Mouse (Mus musculus) left cerebral cortex, postnatal 14 days (tissue): ENCODE data around the gene Gstt1. TPM values are rescaled to one million over a fixed set of nuclear protein-coding genes. Genes with fewer than 3 reads are reported as not detected.

ENCODE experiments used
- DNase-seq, 2 experiments: peaks; one replicate each; pipeline ENCODE4 v3.0.0; 2021 to 2022; ENCODE audit warnings: low spot score in 2 of 2, mixed read lengths in 1 of 2
- intact Hi-C: fragments of 180-260 bp; cut with DNase I; formaldehyde crosslinking; loops from one replicate; pipeline ENCODE4 v1.15.1; 2025
- total RNA-seq, 2 experiments: library from RNA; stranded (reverse); gene quantifications; 2 replicates each; pipeline ENCODE4 v1.2.3; 2021

Gene Gstt1
- total RNA-seq, 2 experiments from 2014 or later: 3.0 to 4.7 TPM

DNA sequence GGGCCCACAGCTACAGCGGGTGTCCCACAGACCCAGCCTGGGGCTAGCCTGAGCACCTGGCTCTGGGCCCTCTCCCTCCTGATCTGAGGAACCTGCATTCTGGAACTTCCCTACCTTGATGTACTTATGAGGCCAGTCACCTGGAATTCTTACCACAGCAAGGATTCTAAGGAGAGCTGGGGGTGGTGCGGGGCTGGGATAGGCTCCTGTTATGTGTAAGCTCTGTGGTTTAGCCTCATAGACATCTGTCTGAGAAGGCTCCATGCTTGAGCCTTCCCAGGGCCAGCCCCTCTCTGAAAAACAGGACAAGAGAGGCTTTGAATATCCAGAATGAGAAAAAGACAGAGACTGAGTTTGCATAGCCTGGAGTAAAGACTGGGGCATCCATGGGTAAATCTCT, 24.1 kb upstream of the Gstt1 start, which contains the start of gene Gstt4:
Gene Gstt4 (minus strand): TSS at position 101 of the 400 bp plus-strand sequence.
- intact Hi-C loops: no loop called here
- DNase-seq: no peak

DNA sequence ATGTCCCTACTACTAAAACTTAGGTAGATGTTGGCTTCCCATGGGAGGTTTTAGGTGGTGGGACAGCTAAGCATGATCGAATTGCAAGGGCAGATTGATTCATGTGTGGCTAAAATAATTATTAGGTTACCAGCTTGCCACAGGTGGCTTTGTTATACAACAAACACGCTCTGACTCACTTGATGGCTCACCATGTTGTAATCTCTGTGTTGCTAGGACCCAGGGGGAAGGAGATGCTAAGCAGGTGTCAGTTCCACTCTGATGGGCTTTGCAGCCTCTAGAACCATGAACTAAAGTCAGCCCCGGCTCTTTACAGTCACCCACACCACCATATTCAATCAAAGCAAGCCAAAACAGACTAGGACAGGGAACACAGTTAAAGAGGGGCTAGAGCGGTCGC, 21.5 kb upstream of the Gstt1 start:
- intact Hi-C loops: no loop called here
- DNase-seq: no peak

DNA sequence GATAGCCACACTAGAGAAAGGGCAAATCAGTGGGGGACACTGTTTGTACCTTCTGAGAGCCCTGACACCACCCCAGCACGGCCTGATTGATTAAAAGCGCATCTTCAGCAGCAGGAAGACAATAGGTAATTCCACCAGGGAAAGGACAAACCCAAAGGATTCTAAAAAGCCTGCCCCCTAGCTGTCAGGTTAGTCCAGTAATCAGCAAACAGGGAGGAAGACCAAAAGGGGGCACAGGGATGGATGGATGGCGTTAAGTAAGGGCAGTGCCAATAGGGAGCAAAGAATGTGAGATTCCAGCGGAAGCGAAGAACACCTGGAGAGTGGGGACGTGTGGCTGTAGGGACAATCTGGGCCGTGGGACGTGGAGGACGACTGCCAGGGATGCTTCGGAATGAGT, 20.3 kb upstream of the Gstt1 start:
- no peak for DNase-seq
- intact Hi-C loops: no loop called here

DNA sequence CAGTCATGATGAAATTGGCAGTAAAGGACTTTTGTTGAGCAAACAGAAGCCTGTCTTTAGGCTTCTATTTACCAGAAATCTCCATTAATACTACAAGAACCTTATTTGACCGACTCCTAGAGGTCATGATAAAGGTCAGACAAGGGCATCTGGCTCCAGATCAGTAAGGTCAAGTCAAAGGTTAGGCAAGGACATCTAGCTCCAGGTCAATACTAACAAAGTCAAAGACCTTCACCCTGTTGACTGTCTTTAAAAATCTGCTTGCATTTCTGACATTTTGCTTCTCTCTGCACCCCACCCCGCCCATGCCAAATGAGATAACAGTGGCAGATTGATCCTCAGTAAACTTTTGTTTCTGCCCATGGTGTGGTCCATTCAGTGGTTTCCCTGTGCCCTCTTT, 5.8 kb upstream of the Gstt1 start:
- intact Hi-C loops: no loop called here

DNA sequence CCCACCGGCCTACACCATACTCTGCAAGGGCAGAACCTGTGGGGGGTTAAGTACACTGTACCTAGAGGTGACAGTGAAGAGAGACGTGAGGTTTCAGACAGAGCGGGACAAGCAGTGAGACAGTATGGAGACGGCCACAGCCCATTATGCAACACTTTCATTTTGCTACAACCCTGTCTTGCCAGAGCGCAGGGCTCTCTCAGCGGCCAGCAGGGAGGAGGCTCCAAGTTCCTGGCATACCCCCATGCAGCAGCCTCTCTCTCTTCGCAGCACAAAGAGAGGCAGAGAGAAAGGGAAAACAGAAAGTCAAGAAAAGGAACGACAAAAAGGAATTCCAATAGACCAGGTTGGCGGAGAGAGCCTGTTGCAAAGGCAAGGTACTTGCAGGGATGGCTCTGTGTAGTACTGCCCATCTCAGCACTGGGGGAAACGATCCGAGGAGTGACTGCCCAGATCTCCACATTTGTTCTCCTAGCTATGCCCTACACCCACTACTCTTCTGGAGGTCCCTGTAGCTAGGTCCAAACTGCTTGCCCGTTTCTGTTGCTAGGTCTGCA, 687 bp downstream of the Gstt1 start:
- DNase-seq: peak in 1 of 2 experiments; percentile 26
- intact Hi-C loops: no loop called here

More for the DNA sequence above, 5.8 kb upstream of the Gstt1 start:
- no peak for DNase-seq

DNA sequence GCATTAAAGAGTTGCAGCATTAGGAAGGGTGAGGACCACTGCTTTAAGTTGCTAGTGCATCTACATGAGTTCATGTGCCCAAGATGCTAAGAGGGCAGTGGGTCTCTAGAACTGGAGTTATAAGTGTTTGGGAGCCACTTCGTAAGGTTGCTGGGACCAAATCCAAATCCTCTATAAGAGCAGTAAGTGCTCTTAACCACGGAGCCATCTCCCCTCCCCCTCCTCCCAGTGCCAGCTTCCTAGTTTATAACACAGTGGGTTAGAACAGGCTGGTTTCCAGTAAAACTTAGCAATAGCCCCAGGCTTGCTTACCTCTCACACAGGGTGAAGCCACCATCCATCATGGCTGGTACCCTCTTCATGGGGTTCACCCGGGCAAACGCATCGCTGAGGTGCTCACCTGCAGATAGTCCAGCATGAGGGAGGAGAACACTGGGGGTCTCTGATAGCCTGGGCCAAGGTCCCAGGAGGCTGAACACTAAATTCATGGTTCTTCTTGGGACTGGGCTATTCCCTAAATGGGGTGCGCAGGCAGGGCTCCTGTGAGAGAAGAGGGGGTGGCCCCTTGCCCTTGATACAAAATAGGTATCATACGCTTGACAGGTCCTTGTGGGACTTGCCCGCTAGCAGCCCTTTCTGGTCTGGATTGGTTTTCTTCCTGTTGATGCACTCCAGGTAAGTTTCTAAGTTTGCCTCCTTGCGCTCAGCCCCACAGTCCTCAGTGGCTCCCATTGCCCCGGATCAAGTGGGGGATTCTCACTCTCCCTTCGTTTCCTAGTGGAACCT, 1.5 kb downstream of the Gstt1 start:
- intact Hi-C loops: no loop called here
- no peak for DNase-seq

DNA sequence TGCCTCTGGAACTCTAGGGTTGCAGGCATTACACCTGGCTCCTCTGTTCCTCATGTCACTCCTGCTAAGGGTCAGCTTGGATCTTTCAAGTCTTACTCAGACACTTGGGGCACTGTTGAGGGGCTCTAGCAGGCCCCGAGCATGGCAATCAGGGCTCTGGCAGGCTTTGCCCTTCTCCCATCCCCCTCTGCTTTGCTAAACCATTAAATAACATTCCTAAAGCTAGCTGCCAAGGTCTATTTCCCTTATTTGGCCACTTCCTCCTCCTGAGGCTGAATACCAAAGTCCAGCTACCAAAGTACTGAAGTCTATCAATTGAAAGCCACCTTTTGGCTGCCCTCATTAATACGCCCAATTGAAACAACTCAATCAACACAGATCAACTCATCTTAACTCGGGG, 3.5 kb downstream of the Gstt1 start:
- intact Hi-C loops: no loop called here
- DNase-seq: no peak

DNA sequence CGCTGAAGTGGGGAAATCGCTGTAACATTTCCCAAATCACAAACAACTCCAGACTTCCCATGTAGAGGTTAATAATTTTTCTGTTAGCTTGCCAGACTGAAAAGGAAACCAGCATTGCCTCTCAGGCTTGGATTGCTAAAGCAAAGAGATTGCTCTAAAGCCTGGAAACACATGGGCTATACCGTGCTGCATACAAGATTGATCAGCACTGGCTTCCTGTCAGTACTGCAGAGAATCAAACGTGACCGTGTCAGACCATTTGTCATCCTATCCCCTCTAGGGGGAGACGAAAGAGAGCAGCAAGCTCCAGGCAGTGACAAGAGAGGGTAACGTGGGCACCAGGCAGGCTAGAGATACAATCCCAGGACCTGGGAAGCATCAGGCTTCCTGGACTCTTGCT, 7.6 kb downstream of the Gstt1 start:
- intact Hi-C loops: no loop called here

DNA sequence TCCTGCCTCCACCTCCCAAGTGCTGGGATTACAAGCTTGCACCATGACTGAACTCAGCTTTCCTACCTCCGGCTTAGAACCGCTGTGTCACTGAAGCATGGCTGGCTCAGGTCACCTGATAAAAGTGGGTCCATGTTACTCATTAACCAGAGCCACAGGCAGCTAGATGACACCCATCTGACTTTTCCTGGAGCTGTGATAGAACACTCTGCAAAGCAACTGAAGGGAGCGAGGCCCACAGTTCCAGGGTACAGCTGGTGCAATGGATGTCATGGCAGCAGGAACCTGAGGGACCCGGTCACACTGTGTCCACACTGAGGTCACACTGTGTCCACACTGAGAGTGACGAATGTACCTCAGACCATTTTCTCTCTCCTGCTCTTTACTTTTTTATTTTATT, 8.5 kb downstream of the Gstt1 start:
- no peak for DNase-seq
- intact Hi-C loops: no loop called here

More for the DNA sequence above, 7.6 kb downstream of the Gstt1 start:
- no peak for DNase-seq

DNA sequence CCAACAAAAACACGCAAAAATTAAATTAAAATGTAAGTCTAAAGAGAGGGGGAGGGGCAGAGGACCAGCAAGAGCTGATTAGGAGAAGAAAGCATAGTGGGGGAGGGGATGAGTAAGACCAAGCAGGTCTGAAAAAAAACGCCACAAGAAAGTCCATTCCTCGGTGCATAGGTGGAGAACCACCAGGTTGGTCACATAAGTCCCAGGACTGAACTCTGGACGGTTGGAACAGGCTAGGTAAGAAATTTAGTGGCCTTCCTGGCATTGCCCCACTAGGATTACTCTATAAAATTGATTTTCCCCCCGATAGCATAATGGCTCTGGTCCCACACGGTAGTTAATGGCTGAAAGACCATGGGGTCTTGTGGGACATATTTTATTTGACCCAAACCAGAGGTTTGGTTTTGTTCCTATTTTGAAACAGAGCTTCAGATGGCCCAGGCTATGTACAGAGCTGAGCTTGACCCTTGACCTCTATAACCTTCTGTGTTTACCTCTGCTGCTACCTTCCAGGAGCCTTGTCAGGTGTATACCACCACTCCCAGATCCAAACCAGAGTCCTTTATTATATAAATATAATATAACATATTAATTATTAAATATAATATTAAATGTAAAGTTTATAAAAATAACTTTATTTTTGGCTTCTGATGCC, 9.2 kb downstream of the Gstt1 start:
- intact Hi-C loops: no loop called here
- DNase-seq: no peak

DNA sequence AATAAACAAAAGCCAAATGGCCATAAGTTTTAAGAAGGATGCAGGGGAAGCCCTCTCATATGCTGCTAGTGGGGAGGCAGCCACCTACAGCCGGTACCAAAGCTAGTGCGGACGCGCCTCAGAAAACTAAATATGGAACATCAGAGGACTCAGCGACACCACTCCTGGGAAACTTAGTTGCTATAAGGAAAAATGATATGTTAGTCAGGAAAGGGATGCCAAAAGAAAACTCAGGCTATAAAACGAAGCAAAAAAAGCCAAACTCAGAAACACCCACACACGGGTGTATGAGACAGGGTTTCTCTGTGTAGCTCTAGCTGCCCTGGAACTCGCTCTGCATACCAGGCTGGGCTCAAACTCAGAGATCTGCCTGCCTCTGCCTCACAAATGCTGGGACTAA, 10.1 kb downstream of the Gstt1 start:
- DNase-seq: peak in 1 of 2 experiments; percentile 30

DNA sequence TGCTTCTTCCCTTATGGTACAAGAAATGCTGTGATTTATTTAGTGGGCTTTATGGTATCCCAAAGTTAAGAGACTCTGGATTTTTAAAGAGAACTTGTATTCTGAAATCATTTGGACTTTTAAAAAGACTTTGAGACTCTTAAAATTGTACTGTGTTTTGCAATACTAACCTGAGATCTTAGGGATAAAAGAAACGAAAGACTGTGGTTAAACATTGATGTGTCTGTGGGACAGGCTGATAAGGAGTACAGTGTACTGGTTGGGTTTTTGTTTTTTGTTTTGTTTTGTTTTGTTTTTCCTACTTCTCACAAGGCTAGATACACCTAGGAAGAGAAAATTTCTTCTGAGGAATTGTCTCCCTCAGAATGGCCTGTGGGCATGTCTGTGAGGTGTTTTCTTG, 12.9 kb downstream of the Gstt1 start:
- no peak for DNase-seq
- intact Hi-C loops: no loop called here

More for the DNA sequence above, 10.1 kb downstream of the Gstt1 start:
- intact Hi-C loops: no loop called here

DNA sequence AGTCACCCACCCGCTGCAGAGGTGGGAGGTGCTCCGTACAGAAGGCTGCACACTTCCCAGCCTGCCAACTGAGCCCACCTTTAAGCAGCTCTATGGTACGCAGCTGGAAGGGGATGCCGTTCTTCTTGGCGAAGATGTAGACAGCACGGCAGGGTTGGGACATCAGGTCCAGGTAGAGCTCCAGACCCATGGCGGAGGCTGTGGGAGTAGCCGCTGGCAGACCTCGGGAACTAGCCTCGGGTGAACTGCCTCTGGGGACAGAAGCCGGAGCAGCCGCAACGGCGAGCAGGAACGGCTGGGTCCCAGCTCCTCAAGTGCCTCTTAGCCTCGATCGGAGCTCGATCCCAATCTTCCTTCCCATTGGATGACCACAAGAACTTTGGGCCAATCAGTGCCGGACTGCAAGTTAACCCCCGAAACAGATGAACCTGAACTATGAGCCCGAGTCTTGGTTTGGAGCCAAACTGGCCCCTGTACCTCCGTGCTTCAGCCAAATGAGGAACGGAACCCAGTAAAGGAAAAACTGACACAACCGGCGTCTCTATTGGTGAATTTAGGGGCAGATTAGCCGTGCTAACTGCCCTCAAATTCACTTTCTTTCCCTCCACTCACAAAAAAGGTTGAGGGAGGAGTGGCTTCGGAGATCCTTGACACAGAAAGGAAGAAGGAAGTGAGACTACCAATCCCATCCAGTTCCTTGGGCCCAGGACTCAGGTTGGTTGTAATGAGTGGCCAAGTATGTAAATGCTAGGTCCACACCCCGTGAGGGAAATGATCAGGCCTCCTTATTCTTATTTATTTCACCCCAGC, 17.4 kb downstream of the Gstt1 start, which contains the start of the genes Gm20441 and Gstt3:
Gene Gm20441 (minus strand): TSS at position 186 of the 810 bp plus-strand sequence.
Gene Gstt3 (minus strand): TSS at position 646 of the 810 bp plus-strand sequence.
- intact Hi-C loops: no loop called here
- no peak for DNase-seq

DNA sequence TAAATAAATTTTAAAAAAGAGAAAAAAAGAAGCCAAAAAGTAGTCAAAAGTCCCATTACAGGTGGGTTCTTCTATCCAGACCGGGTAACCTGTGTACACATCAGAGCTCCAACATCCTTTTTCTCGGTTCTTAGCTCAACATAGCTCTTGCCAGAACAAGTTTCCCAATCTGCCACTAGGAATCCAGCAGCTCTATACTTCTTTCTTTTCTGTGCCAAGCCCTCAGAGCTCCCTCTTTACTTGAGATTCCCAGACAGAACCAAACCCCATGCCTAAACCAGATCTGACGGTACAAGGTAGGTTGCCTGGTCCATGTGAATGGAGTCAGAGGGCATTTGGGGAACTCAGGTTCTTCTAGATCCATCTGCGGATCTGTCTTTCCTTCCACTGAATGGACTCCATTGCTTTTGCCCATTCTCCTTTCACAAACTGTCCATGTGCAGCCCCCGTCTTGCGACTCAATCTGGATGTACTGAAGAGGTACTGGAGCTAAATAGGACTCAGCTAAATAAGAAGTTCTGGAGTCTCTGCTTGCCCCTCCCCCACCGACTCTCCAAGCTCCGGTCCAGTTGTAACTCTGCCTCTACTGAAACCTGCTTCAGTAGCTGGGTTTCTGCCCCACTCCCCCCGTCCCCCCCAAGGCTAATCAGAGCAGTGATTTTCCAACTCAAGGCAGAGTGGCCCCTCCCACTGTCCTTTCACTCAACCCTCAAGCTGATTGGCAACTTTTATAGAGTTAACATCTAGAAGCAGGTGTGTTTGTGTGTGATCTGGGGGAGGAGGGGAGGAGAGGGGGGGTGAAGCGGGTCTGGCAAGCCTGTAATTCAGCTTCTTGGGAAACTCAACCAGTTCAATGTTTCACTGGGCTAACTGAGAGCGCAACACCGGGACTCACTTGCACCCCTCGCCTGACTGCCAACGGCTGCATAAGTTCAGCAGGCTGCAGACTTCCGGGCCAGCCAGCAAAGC, 18.9 kb downstream of the Gstt1 start:
- intact Hi-C loops: no loop called here
- DNase-seq: no peak

DNA sequence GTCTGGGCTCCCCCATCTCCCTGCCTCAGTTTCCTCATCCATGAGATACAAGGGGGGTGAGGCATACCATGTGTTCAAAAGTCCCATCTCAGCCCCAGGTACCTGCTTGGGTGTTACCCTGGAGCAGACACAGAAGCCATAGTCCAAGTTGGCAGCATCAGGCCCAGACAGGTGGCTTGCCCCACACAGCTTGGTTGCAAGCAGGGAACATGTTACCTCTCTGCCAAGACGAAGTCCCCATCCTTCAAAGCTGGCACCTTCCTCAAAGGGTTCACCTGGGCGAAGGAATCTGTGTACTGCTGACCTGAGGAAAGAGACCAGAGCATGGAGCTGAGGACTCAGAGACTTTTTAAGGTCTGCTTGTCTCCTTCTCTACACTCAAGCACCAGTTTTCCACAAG, 20.5 kb downstream of the Gstt1 start:
- DNase-seq: no peak
- intact Hi-C loops: no loop called here

DNA sequence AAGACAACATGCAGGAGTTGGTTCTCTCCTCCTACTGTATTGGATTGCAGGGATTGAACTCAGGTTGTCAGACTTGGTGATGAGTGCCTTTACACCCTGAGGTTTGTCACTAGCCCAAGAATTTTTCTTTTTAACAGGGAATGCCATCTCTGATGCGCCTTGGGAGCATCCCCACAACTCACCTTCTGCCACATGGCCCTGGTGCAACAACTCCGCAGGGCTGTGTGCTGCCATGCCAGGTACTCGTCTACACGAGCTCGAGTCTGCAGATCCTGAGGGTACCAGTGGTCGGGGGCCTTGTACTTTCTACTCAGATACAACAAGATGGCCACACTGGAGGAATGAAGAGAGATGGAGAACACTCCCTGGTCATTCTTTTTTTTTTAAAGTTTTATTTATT, 21.8 kb downstream of the Gstt1 start:
- intact Hi-C loops: no loop called here
- no peak for DNase-seq

DNA sequence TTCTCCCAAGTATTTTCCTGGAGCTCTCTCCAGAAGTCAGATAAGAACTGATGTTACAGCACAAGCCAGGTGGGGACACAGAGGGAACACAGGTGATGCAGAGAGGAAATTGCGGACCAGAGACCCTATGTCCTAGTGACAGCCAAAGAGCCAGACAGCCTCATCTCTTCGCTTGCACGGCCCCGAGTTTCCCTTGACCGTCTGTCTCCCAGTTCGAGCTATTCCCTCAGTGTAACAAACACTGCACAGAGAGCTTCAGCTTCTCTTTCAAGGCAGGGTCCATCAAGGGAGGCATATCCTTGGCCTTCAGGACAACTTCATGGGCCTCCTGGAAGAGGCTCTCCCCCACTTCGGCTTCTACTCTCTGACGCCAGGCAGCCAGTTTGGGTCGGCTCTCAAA, 23.8 kb downstream of the Gstt1 start:
- intact Hi-C loops: loop anchor here (5.0 kb wide), 1 partner anchor 63 kb away; the partner anchor contains the start of gene Gstt2
- no peak for DNase-seq

DNA sequence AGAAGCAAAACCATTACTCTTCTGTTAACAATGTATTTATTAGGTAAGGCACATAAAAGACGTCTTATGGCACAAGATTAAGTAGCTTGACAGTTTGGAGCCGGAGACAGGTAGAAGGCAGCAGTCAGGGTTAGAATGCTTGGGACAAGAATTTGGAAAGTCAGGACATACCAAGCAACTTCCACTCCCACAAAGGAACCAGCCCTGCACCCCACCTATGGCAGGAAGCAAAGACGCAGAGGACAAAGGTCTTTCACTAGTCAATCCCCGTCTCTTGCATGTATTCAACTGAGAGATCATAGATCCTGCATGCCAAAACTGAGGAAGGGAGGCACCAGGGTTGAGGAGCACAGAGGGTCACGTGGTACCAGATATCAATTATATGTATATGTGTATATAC, 24.3 kb downstream of the Gstt1 start:
- intact Hi-C loops: loop anchor here (5.0 kb wide), 1 partner anchor 63 kb away; the partner anchor contains the start of gene Gstt2

More for the DNA sequence above, 24.3 kb downstream of the Gstt1 start:
- DNase-seq: no peak
